Mouse (Mus musculus): ENCODE measurements around the gene Inpp4a. TPM values are rescaled to one million over a fixed set of nuclear protein-coding genes. Genes with fewer than 3 reads are reported as not detected.

Inpp4a gene
- polyA plus RNA-seq, 1 experiment from 2014 or later: 35.1 TPM

GRCm38 (mm10) chr1:37362721-37363120, 63.1 kb downstream of the Inpp4a start:
- Histone ChIP-seq H3K9ac (no peak overlapping the region), H3K4me2 (no peak overlapping the region), H3K4me1 (peaks cover 8% of the 10 kb centered on the region; the same call in 1 of the 2 replicates), H3K27ac (no peak overlapping the region), H3K36me3 (ENCODE audit: poor library complexity, severe bottlenecking) (peaks cover 35% of the 10 kb centered on the region), H3K4me3 (no peak overlapping the region), H3K9me3 (replicated peaks) (no peaks in the 10 kb centered on the region), H3K27me3 (no peaks in the 10 kb centered on the region)
- no peak for ATAC-seq
- 91% methylated on average over 10 of the region's 10 CpGs for WGBS

GRCm38 (mm10) chr1:37368125-37368524, 68.5 kb downstream of the Inpp4a start:
- no peak overlapping the region for H3K9ac ChIP-seq
- no peaks in the 10 kb centered on the region for H3K9me3 ChIP-seq (replicated peaks)
- H3K36me3 ChIP-seq (ENCODE audit: poor library complexity, severe bottlenecking): peaks cover 58% of the 10 kb centered on the region
- 94% methylated on average over 10 of the region's 10 CpGs for WGBS
- H3K4me3 ChIP-seq: no peak overlapping the region
- no peaks in the 10 kb centered on the region for H3K27me3 ChIP-seq
- ATAC-seq: no peak
- H3K4me2 ChIP-seq: no peak overlapping the region
- no peak overlapping the region for H3K27ac ChIP-seq
- H3K4me1 ChIP-seq: no peaks in the 10 kb centered on the region

GRCm38 (mm10) chr1:37368768-37369385, 69.2 kb downstream of the Inpp4a start:
- 93% methylated on average over 7 of the region's 7 CpGs for WGBS
- H3K27ac ChIP-seq: no peak overlapping the region
- no peaks in the 10 kb centered on the region for H3K9me3 ChIP-seq (replicated peaks)
- H3K36me3 ChIP-seq (ENCODE audit: poor library complexity, severe bottlenecking): peaks cover 60% of the 10 kb centered on the region
- H3K9ac ChIP-seq: no peak overlapping the region
- no peak overlapping the region for H3K4me2 ChIP-seq
- no peaks in the 10 kb centered on the region for H3K27me3 ChIP-seq
- H3K4me3 ChIP-seq: no peak overlapping the region
- H3K4me1 ChIP-seq: no peaks in the 10 kb centered on the region
- no peak for ATAC-seq

DNA sequence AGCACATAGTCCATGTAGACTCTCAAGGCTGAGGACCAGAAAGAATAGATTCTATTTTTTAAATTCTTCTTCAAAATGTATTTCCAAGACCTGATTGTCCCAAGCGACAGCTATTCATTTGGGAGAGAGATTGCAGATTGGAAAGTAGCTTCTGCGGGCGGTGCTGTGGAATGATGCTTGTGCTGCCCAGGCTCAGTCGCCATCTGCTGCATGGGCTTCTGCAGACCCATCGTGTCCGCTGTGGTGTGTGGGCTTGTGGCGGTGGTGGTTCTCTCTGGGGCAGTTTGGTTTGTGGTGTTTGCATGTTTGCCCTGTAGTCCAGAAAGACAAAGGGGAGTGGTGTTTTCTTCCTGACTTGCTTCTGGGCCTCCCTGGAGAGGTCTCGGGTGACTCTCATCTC, 76.5 kb downstream of the Inpp4a start:
- Histone ChIP-seq H3K36me3 (ENCODE audit: poor library complexity, severe bottlenecking) (peaks cover 66% of the 10 kb centered on the region), H3K4me1 (no peaks in the 10 kb centered on the region), H3K9me3 (replicated peaks) (no peaks in the 10 kb centered on the region), H3K27ac (no peak overlapping the region), H3K4me3 (no peak overlapping the region), H3K4me2 (no peak overlapping the region), H3K27me3 (no peaks in the 10 kb centered on the region), H3K9ac (no peak overlapping the region)
- 95% methylated on average over 8 of the region's 8 CpGs for WGBS
- no peak for ATAC-seq

- peaks cover 63% of the 10 kb centered on the region for H3K36me3 ChIP-seq (ENCODE audit: poor library complexity, severe bottlenecking)
- H3K27me3 ChIP-seq: no peaks in the 10 kb centered on the region
- WGBS: 91% methylated on average over 2 of the region's 2 CpGs
- H3K9me3 ChIP-seq (replicated peaks): no peaks in the 10 kb centered on the region
- ATAC-seq: no peak
- no peak overlapping the region for H3K4me2 ChIP-seq
- H3K4me1 ChIP-seq: peaks cover 2% of the 10 kb centered on the region; the same call in 1 of the 2 replicates
- H3K9ac ChIP-seq: no peak overlapping the region
- H3K27ac ChIP-seq: no peak overlapping the region
- H3K4me3 ChIP-seq: no peak overlapping the region
Observed at GRCm38 (mm10) chr1:37376751-37377150, 77.1 kb downstream of the Inpp4a start.

DNA sequence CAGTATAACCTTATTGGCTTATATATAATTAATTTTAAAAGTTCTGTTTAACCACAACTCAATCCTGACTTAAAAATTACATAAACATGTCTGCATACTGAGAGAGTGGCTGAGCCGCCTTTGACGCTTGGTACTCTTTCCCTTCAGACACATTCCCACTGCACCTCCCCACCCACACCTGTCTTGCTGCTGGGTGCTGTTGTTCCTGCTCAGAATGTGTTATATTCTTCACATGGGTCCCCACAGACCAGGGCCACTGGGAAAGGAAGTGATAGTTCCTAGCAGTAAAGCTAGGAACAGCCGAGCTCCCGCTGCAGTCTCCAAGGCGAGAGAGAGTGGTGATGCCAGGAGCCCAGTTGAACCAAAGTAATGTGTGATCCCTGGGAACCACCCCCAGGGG, 78.4 kb downstream of the Inpp4a start:
- peaks cover 52% of the 10 kb centered on the region for H3K36me3 ChIP-seq (ENCODE audit: poor library complexity, severe bottlenecking)
- no peak for ATAC-seq

DNA sequence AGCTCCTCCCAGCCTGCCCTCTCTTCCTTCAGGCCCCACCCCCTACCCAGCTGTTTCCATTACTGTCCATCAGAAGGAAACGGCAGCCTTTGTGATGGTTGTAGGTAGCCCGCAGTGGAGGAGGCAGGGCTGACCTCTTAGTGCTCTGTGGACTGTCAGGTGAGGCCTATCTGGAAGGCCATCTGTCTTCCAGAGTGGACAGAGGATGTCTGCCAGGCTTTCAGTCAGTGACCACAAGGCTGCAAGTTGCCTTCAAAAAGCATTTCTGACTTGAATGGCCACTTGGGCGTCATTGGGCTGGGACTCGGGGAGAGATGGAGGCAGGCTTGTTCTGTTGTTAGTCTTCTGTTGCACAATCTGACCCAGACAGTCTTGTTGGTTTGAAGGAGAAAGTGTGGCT, 79.9 kb downstream of the Inpp4a start:
- Histone ChIP-seq H3K27me3 (no peaks in the 10 kb centered on the region), H3K4me3 (no peak overlapping the region), H3K9ac (no peak overlapping the region), H3K9me3 (replicated peaks) (no peaks in the 10 kb centered on the region), H3K4me1 (peaks cover 8% of the 10 kb centered on the region; the same call in 1 of the 2 replicates), H3K36me3 (ENCODE audit: poor library complexity, severe bottlenecking) (peaks cover 50% of the 10 kb centered on the region), H3K4me2 (no peak overlapping the region), H3K27ac (no peak overlapping the region)
- no peak for ATAC-seq
- 65% methylated on average over 4 of the region's 4 CpGs for WGBS

More for the DNA sequence above, 78.4 kb downstream of the Inpp4a start:
- Histone ChIP-seq H3K4me3 (no peak overlapping the region), H3K4me1 (peaks cover 8% of the 10 kb centered on the region; the same call in 1 of the 2 replicates), H3K27ac (no peak overlapping the region), H3K4me2 (no peak overlapping the region), H3K9ac (no peak overlapping the region), H3K27me3 (no peaks in the 10 kb centered on the region), H3K9me3 (replicated peaks) (no peaks in the 10 kb centered on the region)
- WGBS: 91% methylated on average over 5 of the region's 5 CpGs

- WGBS: 95% methylated on average over 5 of the region's 5 CpGs
- Histone ChIP-seq H3K27me3 (no peaks in the 10 kb centered on the region), H3K4me2 (no peak overlapping the region), H3K4me3 (no peak overlapping the region), H3K9me3 (replicated peaks) (no peaks in the 10 kb centered on the region), H3K9ac (no peak overlapping the region), H3K36me3 (ENCODE audit: poor library complexity, severe bottlenecking) (peaks cover 37% of the 10 kb centered on the region), H3K4me1 (peaks cover 8% of the 10 kb centered on the region; the same call in 1 of the 2 replicates), H3K27ac (no peak overlapping the region)
- ATAC-seq: no peak
Observed at GRCm38 (mm10) chr1:37380913-37381312, 81.2 kb downstream of the Inpp4a start.

DNA sequence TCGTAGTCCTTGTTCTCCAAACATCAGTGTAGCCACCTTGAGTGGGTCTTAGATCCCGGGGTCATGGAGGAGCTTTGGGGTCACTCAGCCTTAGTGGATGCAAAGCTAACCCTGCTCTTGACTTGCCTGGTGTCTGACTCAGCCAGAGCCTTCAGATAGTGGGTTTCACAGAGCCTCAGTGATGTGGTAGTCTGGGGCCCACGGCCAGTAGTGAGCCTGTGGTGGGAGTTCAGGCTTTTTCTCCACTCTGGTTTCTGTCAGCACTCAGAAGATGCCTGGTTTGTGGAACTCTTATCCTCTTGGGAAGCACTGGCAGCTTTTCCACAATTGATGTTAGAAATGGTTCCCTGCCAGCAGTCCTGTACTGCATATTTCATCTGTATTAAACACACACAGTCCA, 84.6 kb downstream of the Inpp4a start:
- no peak overlapping the region for H3K27ac ChIP-seq

DNA sequence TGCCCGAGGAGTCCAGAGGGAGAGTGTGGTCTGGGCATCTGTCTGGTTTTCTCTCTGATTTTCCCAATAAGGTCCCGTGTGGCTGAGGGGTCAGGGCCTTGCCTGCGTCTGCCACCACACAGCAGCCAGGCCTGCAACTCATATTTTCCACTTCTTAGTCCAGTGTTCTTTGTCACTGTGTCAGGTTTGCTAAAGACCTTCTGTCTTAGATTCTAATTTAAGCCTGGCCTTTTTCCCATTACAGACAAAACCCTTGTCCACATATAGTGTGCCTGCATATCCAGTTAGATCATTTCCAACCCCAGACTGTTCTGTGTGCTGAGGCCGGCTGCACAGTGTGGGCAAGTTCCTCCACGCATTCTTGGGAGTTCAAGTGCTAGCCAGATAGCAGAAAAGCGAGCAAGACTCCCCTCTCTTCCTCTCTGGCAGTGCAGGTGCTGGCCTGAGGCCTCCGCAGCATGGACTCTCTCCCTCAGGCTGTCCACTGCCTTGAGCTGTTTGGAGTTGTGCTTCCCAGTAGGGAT, 86.8 kb downstream of the Inpp4a start:
- 82% methylated on average over 7 of the region's 7 CpGs for WGBS
- Histone ChIP-seq H3K27ac (no peak overlapping the region), H3K9ac (no peak overlapping the region), H3K36me3 (ENCODE audit: poor library complexity, severe bottlenecking) (peaks cover 37% of the 10 kb centered on the region), H3K4me1 (peaks cover 8% of the 10 kb centered on the region; the same call in 1 of the 2 replicates), H3K9me3 (replicated peaks) (no peaks in the 10 kb centered on the region), H3K4me3 (no peak overlapping the region), H3K27me3 (no peaks in the 10 kb centered on the region), H3K4me2 (no peak overlapping the region)
- ATAC-seq: no peak

More for the DNA sequence above, 84.6 kb downstream of the Inpp4a start:
- Histone ChIP-seq H3K4me1 (peaks cover 8% of the 10 kb centered on the region; the same call in 1 of the 2 replicates), H3K27me3 (no peaks in the 10 kb centered on the region), H3K9ac (no peak overlapping the region), H3K4me2 (no peak overlapping the region), H3K36me3 (ENCODE audit: poor library complexity, severe bottlenecking) (peaks cover 34% of the 10 kb centered on the region), H3K9me3 (replicated peaks) (no peaks in the 10 kb centered on the region), H3K4me3 (no peak overlapping the region)
- no peak for ATAC-seq
- WGBS: 85% methylated on average over 3 of the region's 3 CpGs

GRCm38 (mm10) chr1:37393174-37393573, 93.5 kb downstream of the Inpp4a start:
- Histone ChIP-seq H3K4me3 (no peak overlapping the region), H3K27me3 (no peaks in the 10 kb centered on the region), H3K4me1 (no peaks in the 10 kb centered on the region), H3K27ac (no peak overlapping the region), H3K9ac (no peak overlapping the region), H3K36me3 (ENCODE audit: poor library complexity, severe bottlenecking) (peaks cover 67% of the 10 kb centered on the region), H3K9me3 (replicated peaks) (no peaks in the 10 kb centered on the region), H3K4me2 (no peak overlapping the region)
- no peak for ATAC-seq
- 75% methylated on average over 5 of the region's 5 CpGs for WGBS

- ATAC-seq: no peak
- peaks cover 53% of the 10 kb centered on the region for H3K36me3 ChIP-seq (ENCODE audit: poor library complexity, severe bottlenecking)
- no peaks in the 10 kb centered on the region for H3K9me3 ChIP-seq (replicated peaks)
- no peak overlapping the region for H3K9ac ChIP-seq
- no peak overlapping the region for H3K27ac ChIP-seq
- no peak overlapping the region for H3K4me2 ChIP-seq
- WGBS: 83% methylated on average over 1 of the region's 1 CpGs
- no peaks in the 10 kb centered on the region for H3K27me3 ChIP-seq
- H3K4me1 ChIP-seq: no peaks in the 10 kb centered on the region
- H3K4me3 ChIP-seq: no peak overlapping the region
Observed at GRCm38 (mm10) chr1:37396481-37396880, 96.8 kb downstream of the Inpp4a start.

- no peak overlapping the region for H3K27ac ChIP-seq
- WGBS: 71% methylated on average over 3 of the region's 3 CpGs
- no peaks in the 10 kb centered on the region for H3K4me1 ChIP-seq
- no peak overlapping the region for H3K4me2 ChIP-seq
- H3K9ac ChIP-seq: no peak overlapping the region
- H3K27me3 ChIP-seq: no peaks in the 10 kb centered on the region
- no peak overlapping the region for H3K4me3 ChIP-seq
- H3K9me3 ChIP-seq (replicated peaks): no peaks in the 10 kb centered on the region
- no peak for ATAC-seq
- peaks cover 41% of the 10 kb centered on the region for H3K36me3 ChIP-seq (ENCODE audit: poor library complexity, severe bottlenecking)
Observed at GRCm38 (mm10) chr1:37398961-37399360, 99.3 kb downstream of the Inpp4a start.

All from forebrain, embryonic 13.5 days (tissue).